Mouse (Mus musculus) forebrain, embryonic 10.5 days (tissue): ENCODE results near the gene Pnpla8. TPM values are rescaled to one million over a fixed set of nuclear protein-coding genes. Genes with fewer than 3 reads are reported as not detected.
"Not testable (repeated sequence)": the region's sequence is repeated elsewhere in the genome, so short reads cannot be mapped to it uniquely, and the experiment has no call there.

Source experiments
- DNase-seq: peaks from one replicate; pipeline ENCODE4 v3.0.0-alpha.2; 2017; ENCODE audit warnings: low spot score; ENCODE audit errors: extremely low spot score
- H3K27ac ChIP-seq: fragments of 300-500 bp; sonication (generic); 2 replicates; pipeline ENCODE4 v1.5.1; 2016; ENCODE audit warnings: mild to moderate bottlenecking
- H3K27me3 ChIP-seq: fragments of 300-500 bp; sonication (generic); 2 replicates; pipeline ENCODE4 v1.6.1; 2016; ENCODE audit warnings: mild to moderate bottlenecking; ENCODE audit not compliant: poor library complexity, severe bottlenecking
- H3K36me3 ChIP-seq: fragments of 300-500 bp; sonication (generic); replicated peaks from 2 replicates; pipeline ENCODE4 v1.6.1; 2016; ENCODE audit warnings: mild to moderate bottlenecking, moderate library complexity
- H3K4me1 ChIP-seq: fragments of 300-500 bp; sonication (generic); 2 replicates; pipeline ENCODE4 v1.6.1; 2016
- H3K4me3 ChIP-seq: fragments of 300-500 bp; sonication (generic); 2 replicates; pipeline ENCODE4 v1.5.1; 2016; ENCODE audit warnings: mild to moderate bottlenecking, moderate library complexity
- H3K9me3 ChIP-seq: fragments of 300-500 bp; sonication (generic); 2 replicates; pipeline ENCODE4 v1.6.1; 2016; ENCODE audit warnings: mild to moderate bottlenecking, moderate library complexity
- WGBS: fragments of 180-500 bp; shearing (Covaris S2); methylation state at CpG from one replicate; pipeline ENCODE4 v1.1.7; 2016; 5-methylcytosine and 5-hydroxymethylcytosine counted together
- polyA plus RNA-seq: library from polyadenylated mRNA; unstranded; fragments of >200 nt; fragmentation: Nextera tagmentation; extraction: Ambion mirVana; gene quantifications from 2 replicates; pipeline ENCODE4 v1.2.1, GENCODE M21; 2016

The Pnpla8 gene
- polyA plus RNA-seq, 1 experiment from 2014 or later = 47.7 TPM

DNA sequence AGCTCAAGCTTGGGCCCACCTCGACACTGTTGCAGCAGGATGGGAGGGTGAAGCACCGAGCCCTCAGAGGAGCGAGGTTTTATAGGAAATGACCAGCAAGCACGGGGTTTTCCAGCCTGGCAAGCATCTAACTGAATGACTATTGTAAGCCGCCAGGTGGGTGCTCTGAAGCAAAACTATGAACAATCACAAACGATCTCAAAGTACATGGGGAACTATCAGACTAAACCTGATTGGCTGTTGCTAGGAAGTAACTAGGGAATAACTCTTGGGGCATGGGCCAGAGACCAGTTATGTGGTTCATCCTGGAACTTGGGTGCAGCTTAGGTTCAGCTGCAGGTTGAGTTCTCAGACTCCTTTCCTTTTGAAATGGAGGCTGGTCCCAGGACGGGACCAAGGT lies 19.9 kb downstream of the Pnpla8 start:
- DNase-seq = no peak
- Histone ChIP-seq H3K27me3 (no peaks in the 10 kb centered on the region), H3K4me3 (no peak overlapping the region), H3K4me1 (no peaks in the 10 kb centered on the region), H3K36me3 (no peaks in the 10 kb centered on the region), H3K27ac (no peak overlapping the region), H3K9me3 (no peaks in the 10 kb centered on the region)
- 77% methylated on average over 7 of the region's 7 CpGs for WGBS

DNA sequence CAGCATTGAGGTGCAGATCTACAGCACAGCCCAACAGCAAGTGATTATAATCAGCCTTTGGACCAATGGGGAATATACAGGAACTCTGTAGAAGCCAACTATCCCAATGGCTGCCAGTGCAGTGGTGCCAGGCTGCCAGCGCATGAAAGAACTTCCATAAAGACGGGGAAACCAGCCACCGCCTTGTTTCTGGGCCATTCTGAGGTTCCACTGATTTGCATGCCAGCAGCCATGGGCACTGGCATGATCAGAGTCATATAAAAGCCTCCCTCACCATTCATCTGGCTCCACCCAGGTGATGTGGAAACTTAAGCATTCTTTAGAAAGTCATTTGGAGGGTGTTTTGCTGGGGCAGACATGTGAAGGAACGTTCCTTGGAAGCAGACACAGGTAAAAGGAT lies 21.2 kb downstream of the Pnpla8 start:
- Histone ChIP-seq H3K27ac (no peak overlapping the region), H3K36me3 (no peaks in the 10 kb centered on the region), H3K4me1 (no peaks in the 10 kb centered on the region), H3K4me3 (no peak overlapping the region), H3K27me3 (no peaks in the 10 kb centered on the region), H3K9me3 (no peaks in the 10 kb centered on the region)
- WGBS = 92% methylated on average over 4 of the region's 4 CpGs
- DNase-seq = no peak

DNA sequence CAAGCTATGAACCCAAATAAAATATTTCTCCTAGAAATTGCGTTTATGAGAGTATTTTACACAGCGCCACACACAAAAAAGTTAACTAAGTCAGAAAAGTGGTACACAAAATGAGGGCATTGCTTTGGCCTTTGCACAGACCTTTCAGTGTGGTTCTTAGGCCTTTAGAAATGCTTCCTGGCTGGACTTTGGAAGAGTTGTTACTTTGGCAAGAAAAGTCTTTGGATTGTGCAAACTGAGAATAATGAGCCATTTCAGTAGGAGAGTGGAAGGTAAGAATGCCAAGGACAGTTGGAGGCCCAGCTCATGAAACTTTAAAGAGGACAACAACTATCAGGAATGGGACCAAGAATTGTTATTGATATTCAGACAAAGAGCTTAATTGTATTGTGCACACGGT lies 24.6 kb downstream of the Pnpla8 start:
- H3K4me1 ChIP-seq = no peaks in the 10 kb centered on the region
- H3K27me3 ChIP-seq = no peaks in the 10 kb centered on the region
- WGBS = 88% methylated on average over 3 of the region's 3 CpGs
- DNase-seq = no peak
- H3K36me3 ChIP-seq = no peaks in the 10 kb centered on the region
- H3K9me3 ChIP-seq = no peaks in the 10 kb centered on the region
- no peak overlapping the region for H3K4me3 ChIP-seq
- no peak overlapping the region for H3K27ac ChIP-seq

DNA sequence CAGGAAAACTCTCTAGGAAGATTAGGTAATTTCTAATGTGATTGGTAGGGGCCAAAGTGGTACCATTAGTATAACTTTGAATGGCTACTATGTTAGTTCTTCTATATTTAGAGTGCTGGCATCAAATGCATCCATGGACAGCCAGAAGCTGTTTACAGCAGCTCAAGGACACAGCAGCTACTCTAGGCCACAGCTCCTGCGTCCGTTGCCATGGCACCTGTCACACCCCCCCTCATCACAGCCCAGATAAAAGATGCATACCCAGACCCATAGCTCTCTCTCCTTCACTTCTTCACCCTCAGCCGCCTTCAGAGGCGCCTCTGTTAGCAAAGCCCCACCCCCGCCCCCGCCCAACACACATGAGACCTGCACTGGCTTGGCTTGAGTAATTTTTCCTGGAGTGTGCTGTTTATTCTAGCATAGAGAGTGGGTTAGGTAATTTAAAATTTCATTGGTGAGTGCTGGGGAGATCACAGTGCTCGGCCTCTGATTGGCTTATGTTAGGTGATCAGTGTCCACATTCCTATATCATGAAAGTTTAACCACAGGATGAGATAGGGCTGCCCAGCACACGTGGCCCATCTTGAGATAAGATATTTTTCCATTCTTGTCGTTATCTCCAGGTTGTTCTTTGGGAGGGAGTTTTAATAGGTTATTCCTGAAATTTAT lies 27.3 kb downstream of the Pnpla8 start:
- no peak overlapping the region for H3K4me3 ChIP-seq
- no peaks in the 10 kb centered on the region for H3K4me1 ChIP-seq
- no peak for DNase-seq
- no peaks in the 10 kb centered on the region for H3K27me3 ChIP-seq
- H3K9me3 ChIP-seq = no peaks in the 10 kb centered on the region
- WGBS = 86% methylated on average over 9 of the region's 9 CpGs
- no peak overlapping the region for H3K27ac ChIP-seq
- no peaks in the 10 kb centered on the region for H3K36me3 ChIP-seq

DNA sequence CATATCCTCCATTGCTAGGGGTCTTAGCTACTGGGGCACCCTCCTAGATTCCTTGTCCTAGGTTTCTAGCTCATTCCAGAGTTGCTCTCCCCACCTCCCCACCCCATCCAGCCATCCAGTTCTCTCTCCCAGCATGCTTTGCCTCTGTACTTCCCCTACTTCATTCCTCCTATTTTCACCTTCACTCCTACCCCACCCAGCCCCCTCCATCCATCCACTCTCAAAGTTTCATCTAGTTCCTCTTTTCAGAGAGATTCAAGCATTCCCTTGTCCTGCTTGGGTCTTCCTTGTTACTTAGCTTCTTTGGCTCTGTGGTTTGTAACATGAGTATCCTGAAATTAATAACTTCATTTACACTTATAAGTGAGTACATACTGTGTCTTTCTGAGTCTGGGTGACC lies 41.4 kb downstream of the Pnpla8 start:
- DNase-seq = no peak

GRCm38 (mm10) chr12:44265651-44266050 lies 44.5 kb downstream of the Pnpla8 start:
- Histone ChIP-seq H3K27me3 (no peaks in the 10 kb centered on the region), H3K4me1 (peaks cover 14% of the 10 kb centered on the region), H3K27ac (no peak overlapping the region), H3K36me3 (no peaks in the 10 kb centered on the region), H3K9me3 (no peaks in the 10 kb centered on the region), H3K4me3 (no peak overlapping the region)
- no peak for DNase-seq
- WGBS = 83% methylated on average over 3 of the region's 3 CpGs

More for the DNA sequence above, 41.4 kb downstream of the Pnpla8 start:
- Histone ChIP-seq H3K27me3 (no peaks in the 10 kb centered on the region), H3K4me3 (no peak overlapping the region), H3K4me1 (no peaks in the 10 kb centered on the region), H3K36me3 (no peaks in the 10 kb centered on the region), H3K9me3 (no peaks in the 10 kb centered on the region), H3K27ac (no peak overlapping the region)

GRCm38 (mm10) chr12:44267196-44267595 lies 46.0 kb downstream of the Pnpla8 start:
- WGBS = 84% methylated on average over 2 of the region's 2 CpGs

DNA sequence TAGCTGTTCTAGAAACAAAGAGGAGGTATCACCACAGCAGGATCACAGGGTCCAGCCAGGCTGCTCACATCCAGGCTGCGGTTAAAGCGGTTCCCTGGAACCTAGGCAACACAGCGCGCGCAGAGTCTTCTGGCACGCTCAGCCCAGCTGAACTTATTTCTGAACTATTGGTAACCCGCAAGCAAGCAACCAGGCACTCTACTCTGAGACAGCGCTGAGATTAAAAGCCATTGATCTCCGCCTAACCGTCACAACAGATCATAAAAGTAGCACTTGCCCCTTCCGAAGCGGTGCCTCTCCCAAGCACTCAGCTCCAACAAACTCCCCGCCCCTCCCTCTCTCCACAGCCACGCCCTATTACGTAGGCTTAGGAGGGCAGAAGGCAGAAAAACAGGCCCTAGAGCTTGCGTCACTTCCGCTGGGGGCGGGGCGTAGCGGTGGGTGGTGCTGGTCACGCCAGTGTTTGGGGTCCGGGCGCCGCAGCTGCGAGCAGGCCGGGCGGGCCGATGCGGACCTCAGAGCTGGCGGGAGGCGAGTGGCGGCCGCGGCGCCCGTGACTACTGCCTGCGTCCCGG lies 47.6 kb downstream of the Pnpla8 start:
- peak; percentile 99 for DNase-seq
- Histone ChIP-seq H3K27me3 (no peaks in the 10 kb centered on the region), H3K4me1 (peaks cover 14% of the 10 kb centered on the region), H3K4me3 (peak overlapping the region; percentile 79), H3K27ac (peak overlapping the region; percentile 95), H3K36me3 (no peaks in the 10 kb centered on the region), H3K9me3 (no peaks in the 10 kb centered on the region)
- under 1% methylated on average over 38 of the region's 38 CpGs for WGBS

More at GRCm38 (mm10) chr12:44267196-44267595, 46.0 kb downstream of the Pnpla8 start:
- H3K4me3 ChIP-seq = no peak overlapping the region
- H3K27me3 ChIP-seq = no peaks in the 10 kb centered on the region
- DNase-seq = no peak
- no peaks in the 10 kb centered on the region for H3K9me3 ChIP-seq
- H3K4me1 ChIP-seq = peaks cover 14% of the 10 kb centered on the region
- no peak overlapping the region for H3K27ac ChIP-seq
- H3K36me3 ChIP-seq = no peaks in the 10 kb centered on the region

- Histone ChIP-seq H3K36me3 (no peaks in the 10 kb centered on the region), H3K4me1 (peaks cover 14% of the 10 kb centered on the region), H3K9me3 (no peaks in the 10 kb centered on the region), H3K27ac (peak overlapping the region; percentile 95), H3K4me3 (peak overlapping the region; percentile 79), H3K27me3 (no peaks in the 10 kb centered on the region)
- WGBS = under 1% methylated on average over 46 of the region's 46 CpGs
- peak; percentile 87 for DNase-seq
These were observed 48.2 kb downstream of the Pnpla8 start for GRCm38 (mm10) chr12:44269311-44269831.

- Histone ChIP-seq H3K4me1 (peaks cover 8% of the 10 kb centered on the region), H3K9me3 (no peaks in the 10 kb centered on the region), H3K27me3 (no peaks in the 10 kb centered on the region), H3K4me3 (no peak overlapping the region), H3K36me3 (no peaks in the 10 kb centered on the region), H3K27ac (no peak overlapping the region)
- 94% methylated on average over 6 of the region's 6 CpGs for WGBS
- DNase-seq = no peak
These were observed 53.1 kb downstream of the Pnpla8 start for GRCm38 (mm10) chr12:44274125-44274835.

DNA sequence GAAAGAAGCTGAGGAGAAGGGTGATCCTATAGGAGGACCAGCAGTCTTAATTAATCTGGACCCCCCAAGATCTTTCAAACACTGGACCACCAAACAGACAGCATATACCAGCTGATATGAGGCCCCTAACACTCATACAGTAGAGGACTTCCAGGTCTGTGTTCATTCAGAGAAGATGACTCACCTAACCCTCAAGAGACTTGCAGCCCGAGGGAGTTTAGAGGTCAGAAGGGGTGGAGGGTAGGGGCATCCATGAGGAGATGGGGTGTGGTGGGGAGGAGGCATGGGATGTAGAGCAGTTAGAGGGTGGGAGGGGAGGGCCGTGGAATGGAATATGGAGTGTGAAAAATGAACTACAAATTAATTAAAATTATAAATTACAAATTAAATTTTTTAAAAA lies 59.0 kb downstream of the Pnpla8 start:
- not testable (repeated sequence) for H3K27ac ChIP-seq, H3K36me3 ChIP-seq, H3K9me3 ChIP-seq, DNase-seq, H3K27me3 ChIP-seq, H3K4me3 ChIP-seq, H3K4me1 ChIP-seq
- 89% methylated on average over 2 of the region's 2 CpGs for WGBS

DNA sequence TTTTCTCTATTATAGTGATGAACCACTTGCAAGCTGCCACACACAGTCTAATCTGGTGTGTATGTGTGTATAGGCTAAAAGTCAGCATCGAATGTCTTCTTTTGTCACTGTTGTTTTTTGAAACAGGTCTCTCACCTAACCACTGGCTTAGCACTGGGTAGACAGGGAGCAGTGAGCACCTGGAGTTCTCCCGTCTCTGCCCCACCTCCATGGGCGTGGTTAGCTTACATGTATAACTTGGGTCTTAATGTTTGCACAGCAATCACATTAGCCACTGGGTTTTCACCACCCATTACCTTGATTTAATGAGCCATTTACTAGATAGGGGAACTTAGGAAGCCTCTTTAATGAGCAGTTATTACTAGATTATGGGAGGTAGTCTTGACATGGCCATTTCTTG lies 60.4 kb downstream of the Pnpla8 start:
- Histone ChIP-seq H3K4me3 (no peak overlapping the region), H3K9me3 (no peaks in the 10 kb centered on the region), H3K36me3 (peaks cover 4% of the 10 kb centered on the region), H3K27ac (no peak overlapping the region), H3K27me3 (no peaks in the 10 kb centered on the region), H3K4me1 (no peaks in the 10 kb centered on the region)
- no peak for DNase-seq
- 89% methylated on average over 3 of the region's 3 CpGs for WGBS

- no peak overlapping the region for H3K27ac ChIP-seq
- no peak for DNase-seq
- no peak overlapping the region for H3K4me3 ChIP-seq
- H3K36me3 ChIP-seq = peaks cover 9% of the 10 kb centered on the region
- WGBS = 66% methylated on average over 9 of the region's 9 CpGs
- H3K27me3 ChIP-seq = no peaks in the 10 kb centered on the region
- no peaks in the 10 kb centered on the region for H3K4me1 ChIP-seq
- no peaks in the 10 kb centered on the region for H3K9me3 ChIP-seq
These were observed 62.2 kb downstream of the Pnpla8 start for GRCm38 (mm10) chr12:44283378-44283777.
